Mouse (Mus musculus) midbrain, embryonic 12.5 days (tissue): Measurements from ENCODE around the gene Xrcc6. TPM values are rescaled to one million over a fixed set of nuclear protein-coding genes. Genes with fewer than 3 reads are reported as not detected.
"Not testable (repeated sequence)": the region's sequence is repeated elsewhere in the genome, so short reads cannot be mapped to it uniquely, and the experiment has no call there.

Experiments used
- ATAC-seq: fragments of 200-750 bp; cut with Nextera tagmentation; 2 replicates; pipeline ENCODE4 v1.8.0; 2017; ENCODE audit warnings: low read depth, moderate TSS enrichment, moderate library complexity; ENCODE audit not compliant: low FRiP score
- H3K27ac ChIP-seq: fragments of 300-500 bp; sonication (generic); replicated peaks from 2 replicates; pipeline ENCODE4 v1.5.1; 2016; ENCODE audit warnings: mild to moderate bottlenecking
- H3K27me3 ChIP-seq: fragments of 300-500 bp; sonication (generic); 2 replicates; pipeline ENCODE4 v1.6.1; 2016; ENCODE audit warnings: mild to moderate bottlenecking
- H3K36me3 ChIP-seq: fragments of 300-500 bp; sonication (generic); 2 replicates; pipeline ENCODE4 v1.6.1; 2016
- H3K4me1 ChIP-seq: fragments of 300-500 bp; sonication (generic); 2 replicates; pipeline ENCODE4 v1.6.1; 2016
- H3K4me2 ChIP-seq: fragments of 300-500 bp; sonication (generic); replicated peaks from 2 replicates; pipeline ENCODE4 v1.6.1; 2016; ENCODE audit warnings: mild to moderate bottlenecking, moderate library complexity
- H3K4me3 ChIP-seq: fragments of 300-500 bp; sonication (generic); 2 replicates; pipeline ENCODE4 v1.5.1; 2016; ENCODE audit warnings: mild to moderate bottlenecking
- H3K9ac ChIP-seq: fragments of 300-500 bp; sonication (generic); replicated peaks from 2 replicates; pipeline ENCODE4 v1.6.1; 2016; ENCODE audit warnings: mild to moderate bottlenecking, moderate library complexity
- H3K9me3 ChIP-seq: fragments of 300-500 bp; sonication (generic); 2 replicates; pipeline ENCODE4 v1.6.1; 2016; ENCODE audit warnings: mild to moderate bottlenecking
- WGBS: fragments of 180-500 bp; shearing (Covaris S2); methylation state at CpG from one replicate; pipeline ENCODE4 v1.1.7; 2016; 5-methylcytosine and 5-hydroxymethylcytosine counted together
- polyA plus RNA-seq: library from polyadenylated mRNA; unstranded; fragments of >200 nt; fragmentation: Nextera tagmentation; extraction: Ambion mirVana; gene quantifications from 2 replicates; pipeline ENCODE4 v1.2.1, GENCODE M21; 2016

The Xrcc6 gene
- polyA plus RNA-seq, 1 experiment from 2014 or later, result 50.2 TPM

DNA sequence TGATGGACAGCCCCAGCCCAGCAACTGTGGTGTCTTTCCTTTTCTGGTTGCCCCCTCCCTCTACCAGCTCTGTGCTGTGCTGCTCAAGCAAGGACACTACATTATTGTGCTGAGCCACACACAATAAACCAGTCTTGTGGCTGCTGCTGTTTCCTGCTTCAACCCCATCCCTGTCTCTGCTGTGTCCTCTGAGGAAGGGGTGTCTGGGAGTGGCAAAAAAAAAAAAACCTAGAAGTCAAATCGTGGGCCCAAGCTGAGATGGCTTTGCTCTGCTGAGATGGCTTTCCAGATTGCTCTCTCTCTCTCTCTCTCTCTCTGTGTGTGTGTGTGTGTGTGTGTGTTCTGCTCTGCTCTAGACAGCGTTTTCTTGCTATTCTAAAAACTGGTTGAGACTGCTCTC, 19.2 kb upstream of the Xrcc6 start:
- ATAC-seq, result no peak
- no peak overlapping the region for H3K4me3 ChIP-seq
- H3K4me2 ChIP-seq, result no peak overlapping the region
- no peak overlapping the region for H3K9ac ChIP-seq
- no peaks in the 10 kb centered on the region for H3K36me3 ChIP-seq
- no peak overlapping the region for H3K27ac ChIP-seq
- no peaks in the 10 kb centered on the region for H3K4me1 ChIP-seq
- WGBS, result 71% methylated on average over 2 of the region's 2 CpGs
- H3K9me3 ChIP-seq, result peaks cover 7% of the 10 kb centered on the region
- H3K27me3 ChIP-seq, result no peaks in the 10 kb centered on the region

DNA sequence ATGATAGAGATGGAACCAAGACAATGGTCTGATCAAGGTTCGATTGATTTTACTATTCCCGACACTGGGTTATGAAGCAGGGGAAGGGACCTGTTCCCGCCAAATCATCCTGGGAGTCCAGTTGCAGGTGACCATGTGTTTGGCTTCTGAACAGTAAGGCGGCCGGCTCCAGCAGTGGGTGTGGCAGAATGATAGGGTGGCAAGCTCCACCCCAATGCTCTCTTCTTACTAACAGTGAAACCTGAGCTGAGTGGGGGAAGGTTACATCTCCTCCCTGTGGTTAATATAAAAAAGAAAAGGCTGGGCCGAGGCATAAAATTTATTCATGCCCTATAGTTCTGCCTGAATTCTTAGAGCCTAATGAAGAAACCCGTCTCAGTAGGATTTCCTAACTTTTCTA, 18.5 kb upstream of the Xrcc6 start:
- no peaks in the 10 kb centered on the region for H3K4me1 ChIP-seq
- H3K4me2 ChIP-seq, result no peak overlapping the region
- H3K9me3 ChIP-seq, result peaks cover 7% of the 10 kb centered on the region
- ATAC-seq, result no peak
- no peaks in the 10 kb centered on the region for H3K27me3 ChIP-seq
- no peak overlapping the region for H3K27ac ChIP-seq
- no peak overlapping the region for H3K9ac ChIP-seq
- 81% methylated on average over 7 of the region's 7 CpGs for WGBS
- H3K4me3 ChIP-seq, result no peak overlapping the region
- no peaks in the 10 kb centered on the region for H3K36me3 ChIP-seq

- 79% methylated on average over 6 of the region's 6 CpGs for WGBS
These were observed 18.0 kb upstream of the Xrcc6 start for GRCm38 (mm10) chr15:81969635-81970034.

DNA sequence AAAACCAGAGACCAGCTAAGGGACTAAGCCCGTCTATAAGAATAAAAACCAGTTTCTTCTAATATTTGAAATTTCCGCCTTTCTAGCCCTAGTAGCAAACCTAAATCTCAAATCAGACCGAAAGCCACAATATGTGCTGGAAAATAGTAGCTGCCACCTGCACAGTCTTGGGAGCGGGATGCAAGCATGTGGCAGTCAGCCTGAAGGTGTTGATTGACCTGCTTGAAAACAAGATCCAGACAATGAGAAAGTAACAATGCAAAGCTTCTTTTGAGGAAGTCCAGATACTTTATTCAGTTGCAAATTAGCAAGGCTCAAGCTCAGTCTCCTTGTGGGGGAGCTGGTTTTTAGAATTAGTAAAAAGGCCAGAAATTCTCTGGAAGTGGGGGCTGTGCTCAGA, 17.1 kb upstream of the Xrcc6 start:
- not testable (repeated sequence) for ATAC-seq, H3K27me3 ChIP-seq, H3K9ac ChIP-seq, H3K4me1 ChIP-seq, H3K4me2 ChIP-seq, H3K36me3 ChIP-seq, H3K27ac ChIP-seq, H3K4me3 ChIP-seq, H3K9me3 ChIP-seq
- WGBS, result 81% methylated on average over 4 of the region's 4 CpGs

More at GRCm38 (mm10) chr15:81969635-81970034, 18.0 kb upstream of the Xrcc6 start:
- not testable (repeated sequence) for H3K27ac ChIP-seq, H3K27me3 ChIP-seq, H3K4me3 ChIP-seq, H3K9me3 ChIP-seq, H3K4me1 ChIP-seq, H3K4me2 ChIP-seq, H3K9ac ChIP-seq, ATAC-seq, H3K36me3 ChIP-seq

- H3K4me2 ChIP-seq, ATAC-seq, H3K36me3 ChIP-seq, H3K27ac ChIP-seq, H3K9me3 ChIP-seq, H3K4me1 ChIP-seq, H3K9ac ChIP-seq, H3K4me3 ChIP-seq, H3K27me3 ChIP-seq: not testable (repeated sequence)
- 93% methylated on average over 8 of the region's 8 CpGs for WGBS
These were observed 12.5 kb upstream of the Xrcc6 start for GRCm38 (mm10) chr15:81975156-81975555.

DNA sequence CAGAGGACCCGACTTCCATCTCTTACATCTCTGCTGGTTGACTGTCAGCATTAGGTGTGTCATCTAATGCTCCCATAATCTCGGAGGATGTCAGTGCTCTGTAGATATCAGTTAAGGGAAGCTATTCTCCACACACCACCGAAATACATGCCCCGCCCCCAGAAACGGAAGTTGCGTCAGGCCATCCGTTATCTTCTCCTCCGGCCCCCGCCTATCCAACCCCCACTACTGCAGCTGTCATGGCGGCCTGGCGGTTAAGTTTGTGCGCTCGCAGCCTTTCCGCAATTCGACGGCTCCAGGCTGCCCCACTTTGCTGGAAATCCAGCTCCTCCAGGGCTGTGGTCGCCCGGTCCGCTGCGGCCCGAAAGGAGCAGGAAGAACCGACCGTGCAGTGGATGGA, 7.3 kb upstream of the Xrcc6 start, which contains the start of gene 1700029P11Rik:
1700029P11Rik (plus strand) TSS at position 220 of the 400 bp plus-strand sequence.
- H3K4me2 ChIP-seq, result no peak within 1 kb of the TSS
- H3K27me3 ChIP-seq, result no peaks in the 10 kb centered on the region
- H3K9me3 ChIP-seq, result no peaks in the 10 kb centered on the region
- H3K4me3 ChIP-seq, result no peak within 1 kb of the TSS
- no peak within 1 kb of the TSS for H3K9ac ChIP-seq
- H3K27ac ChIP-seq, result no peak within 1 kb of the TSS
- WGBS, result 96% methylated on average over 23 of the region's 23 CpGs
- no peak for ATAC-seq
- H3K36me3 ChIP-seq, result no peaks in the 10 kb centered on the region
- peaks cover 5% of the 10 kb centered on the region for H3K4me1 ChIP-seq

- no peak overlapping the region for H3K4me3 ChIP-seq
- H3K4me2 ChIP-seq, result no peak overlapping the region
- no peaks in the 10 kb centered on the region for H3K27me3 ChIP-seq
- peaks cover 11% of the 10 kb centered on the region for H3K4me1 ChIP-seq
- H3K9ac ChIP-seq, result no peak overlapping the region
- WGBS, result 71% methylated on average over 1 of the region's 1 CpGs
- H3K36me3 ChIP-seq, result no peaks in the 10 kb centered on the region
- no peak overlapping the region for H3K27ac ChIP-seq
- no peaks in the 10 kb centered on the region for H3K9me3 ChIP-seq
- ATAC-seq, result no peak
These were observed 5.5 kb upstream of the Xrcc6 start for GRCm38 (mm10) chr15:81982173-81982572.

DNA sequence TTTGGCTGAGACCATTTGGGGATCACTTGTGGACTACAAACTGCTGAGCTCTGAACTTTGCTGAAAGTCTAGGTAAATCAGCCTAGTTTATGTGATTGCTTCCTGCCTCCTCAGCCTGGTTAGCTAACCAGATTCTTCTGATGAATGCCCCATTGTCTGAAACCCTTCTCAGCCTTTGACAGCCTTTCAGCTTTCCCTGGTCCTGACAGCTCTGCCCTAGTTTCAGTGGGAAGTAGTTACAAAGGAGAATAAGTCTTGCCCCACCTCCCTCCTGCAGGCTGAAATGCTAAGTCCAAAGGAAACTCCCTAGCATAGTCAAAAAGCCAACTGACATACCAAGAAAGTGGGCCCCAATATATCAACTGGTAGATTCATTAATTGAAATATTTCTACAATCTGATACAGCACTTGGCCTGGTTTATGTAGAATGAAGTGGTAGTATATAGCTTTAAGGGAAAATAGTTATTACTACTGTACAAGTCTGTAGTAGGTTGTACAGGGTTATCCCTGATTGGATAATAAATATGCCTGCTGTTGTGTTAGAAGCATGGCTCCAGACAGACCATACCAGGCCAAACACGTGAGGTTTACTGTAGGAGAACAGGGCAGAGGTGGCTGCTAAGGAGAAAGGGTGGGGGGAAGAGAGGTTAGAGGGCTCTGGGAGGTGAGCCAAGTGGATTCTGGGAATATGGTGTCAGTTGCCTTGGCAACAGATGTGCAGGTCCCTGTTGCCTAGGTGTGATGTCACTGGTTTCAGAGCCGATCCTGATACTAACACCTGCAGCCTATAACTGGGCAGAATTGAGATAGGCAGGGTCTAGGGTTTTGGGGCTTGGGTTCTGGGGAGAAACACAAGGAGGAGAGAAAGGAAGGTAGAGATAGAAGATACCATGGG, 2.1 kb upstream of the Xrcc6 start:
- no peak overlapping the region for H3K9ac ChIP-seq
- H3K27me3 ChIP-seq, result no peaks in the 10 kb centered on the region
- H3K27ac ChIP-seq, result 0 out of 2 replicates have a peak overlapping the region, but pooled peaks have one; percentile 20
- H3K4me3 ChIP-seq, result no peak overlapping the region
- no peaks in the 10 kb centered on the region for H3K9me3 ChIP-seq
- H3K36me3 ChIP-seq, result no peaks in the 10 kb centered on the region
- 60% methylated on average over 2 of the region's 2 CpGs for WGBS
- no peak overlapping the region for H3K4me2 ChIP-seq
- peaks cover 16% of the 10 kb centered on the region for H3K4me1 ChIP-seq
- no peak for ATAC-seq

DNA sequence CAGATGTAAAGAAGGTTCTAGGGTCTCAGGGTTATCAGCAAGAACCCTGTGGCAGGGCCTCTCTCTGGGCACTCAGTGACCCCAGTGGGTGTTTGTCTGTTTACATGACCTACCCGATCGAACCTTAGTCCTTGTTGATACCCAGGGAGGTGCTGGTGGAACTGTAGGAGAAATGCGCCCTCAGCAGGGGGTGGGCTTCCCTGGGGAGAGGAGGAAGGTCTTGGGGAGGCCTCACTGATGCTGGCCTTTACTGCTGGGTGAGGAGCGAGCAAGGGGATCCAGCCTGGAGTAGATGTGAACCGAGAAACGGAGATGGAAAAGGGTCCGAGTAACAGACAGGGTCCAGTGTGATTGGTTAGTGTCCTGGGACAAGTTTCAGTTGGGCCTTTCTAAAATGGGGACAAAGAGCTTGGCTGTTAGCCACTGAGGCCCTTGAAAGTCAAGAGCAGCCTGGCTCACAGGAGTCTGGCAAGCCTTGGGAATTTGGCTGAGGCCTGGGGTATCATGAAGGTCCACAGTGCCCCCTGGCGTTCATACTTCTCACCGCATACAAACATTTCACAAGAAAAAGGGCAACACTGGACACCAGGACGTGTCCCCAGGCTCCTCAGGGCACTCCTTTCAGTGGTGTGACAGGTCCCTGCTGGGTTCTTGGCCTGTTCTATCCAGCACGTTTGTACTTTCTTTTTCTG, 1.9 kb downstream of the Xrcc6 start:
- no peak overlapping the region for H3K4me2 ChIP-seq
- no peaks in the 10 kb centered on the region for H3K9me3 ChIP-seq
- 44% methylated on average over 11 of the region's 11 CpGs for WGBS
- ATAC-seq, result peak; percentile 47; the same call in 1 of the 2 replicates
- H3K9ac ChIP-seq, result no peak overlapping the region
- H3K27ac ChIP-seq, result no peak overlapping the region
- no peak overlapping the region for H3K4me3 ChIP-seq
- H3K27me3 ChIP-seq, result no peaks in the 10 kb centered on the region
- peaks cover 11% of the 10 kb centered on the region for H3K36me3 ChIP-seq
- peaks cover 16% of the 10 kb centered on the region for H3K4me1 ChIP-seq

DNA sequence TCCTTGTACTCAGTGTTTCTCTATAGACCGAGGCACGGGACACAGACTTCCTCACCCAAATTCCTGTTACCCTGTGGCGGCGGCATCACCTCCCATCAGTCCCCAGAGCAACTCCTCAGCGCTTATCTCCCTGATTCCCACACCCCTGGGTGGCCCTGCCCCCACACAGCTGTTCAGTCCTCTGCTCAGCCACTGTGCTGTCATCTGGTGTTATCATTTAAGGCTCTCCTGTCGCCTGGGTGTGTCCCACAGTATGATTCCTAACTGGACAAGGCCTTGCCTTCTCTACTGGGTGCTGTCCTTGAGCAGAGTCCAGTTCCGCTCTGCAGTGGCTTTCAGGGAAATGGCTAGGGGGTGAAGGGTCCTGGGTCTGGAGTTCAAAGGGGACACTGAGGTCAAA, 2.9 kb downstream of the Xrcc6 start:
- Histone ChIP-seq H3K4me3 (no peak overlapping the region), H3K36me3 (peaks cover 21% of the 10 kb centered on the region), H3K9ac (no peak overlapping the region), H3K4me2 (no peak overlapping the region), H3K27ac (no peak overlapping the region), H3K4me1 (peaks cover 9% of the 10 kb centered on the region; the same call in 1 of the 2 replicates), H3K27me3 (no peaks in the 10 kb centered on the region), H3K9me3 (no peaks in the 10 kb centered on the region)
- 63% methylated on average over 7 of the region's 7 CpGs for WGBS
- ATAC-seq, result no peak

DNA sequence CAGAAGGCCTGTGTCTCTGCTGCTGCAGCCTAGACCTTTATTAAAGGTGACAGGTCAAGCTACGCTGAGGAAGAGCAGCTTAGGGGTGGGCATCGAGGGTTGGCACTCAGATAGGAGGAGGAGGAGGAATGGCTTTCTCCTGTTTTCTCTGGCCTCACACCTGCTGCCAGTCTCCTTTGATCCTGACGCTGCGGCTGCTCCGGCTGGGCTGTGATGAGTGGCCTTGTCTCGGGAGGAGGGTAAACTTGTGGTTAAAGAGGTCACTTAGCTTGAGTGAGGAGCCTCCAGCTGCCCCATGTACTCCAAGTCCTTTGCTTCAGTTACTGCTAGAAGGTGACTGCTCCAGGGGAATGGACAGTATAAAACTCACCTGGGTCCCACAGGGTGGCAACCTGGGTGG, 6.4 kb downstream of the Xrcc6 start:
- 88% methylated on average over 6 of the region's 6 CpGs for WGBS
- H3K9me3 ChIP-seq, result no peaks in the 10 kb centered on the region
- no peak overlapping the region for H3K4me3 ChIP-seq
- H3K4me1 ChIP-seq, result peaks cover 5% of the 10 kb centered on the region; the same call in 1 of the 2 replicates
- H3K4me2 ChIP-seq, result no peak overlapping the region
- ATAC-seq, result no peak
- H3K27ac ChIP-seq, result no peak overlapping the region
- no peaks in the 10 kb centered on the region for H3K27me3 ChIP-seq
- peaks cover 50% of the 10 kb centered on the region for H3K36me3 ChIP-seq
- H3K9ac ChIP-seq, result no peak overlapping the region

DNA sequence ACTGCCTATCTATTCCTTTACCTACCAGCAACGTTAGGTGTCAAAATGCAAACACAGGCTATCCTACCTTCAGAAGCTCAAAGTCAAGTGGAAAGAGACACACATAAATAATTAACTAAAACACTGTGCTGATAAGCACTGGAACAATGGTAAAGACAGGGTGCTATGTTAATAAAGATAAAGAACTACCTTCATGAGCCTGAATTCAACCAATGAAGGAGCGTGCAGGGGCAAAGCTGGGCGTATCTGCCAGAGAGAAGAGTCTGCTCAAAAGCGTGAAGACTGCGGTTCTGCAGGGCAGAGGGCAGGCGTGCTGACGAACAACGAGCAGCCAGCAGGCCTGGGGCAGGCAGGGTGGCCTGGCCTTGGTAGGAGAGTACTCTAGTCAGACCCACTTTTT, 16.6 kb downstream of the Xrcc6 start:
- Histone ChIP-seq H3K4me3 (no peak overlapping the region), H3K36me3 (peaks cover 25% of the 10 kb centered on the region), H3K9ac (no peak overlapping the region), H3K4me1 (no peaks in the 10 kb centered on the region), H3K4me2 (no peak overlapping the region), H3K9me3 (no peaks in the 10 kb centered on the region), H3K27ac (no peak overlapping the region), H3K27me3 (no peaks in the 10 kb centered on the region)
- no peak for ATAC-seq
- 92% methylated on average over 8 of the region's 8 CpGs for WGBS
